Mouse (Mus musculus): Measurements from ENCODE around the gene Pnma5.
"Not testable (repeated sequence)": the region's sequence is repeated elsewhere in the genome, so short reads cannot be mapped to it uniquely, and the experiment has no call there.

Gene Pnma5

DNA sequence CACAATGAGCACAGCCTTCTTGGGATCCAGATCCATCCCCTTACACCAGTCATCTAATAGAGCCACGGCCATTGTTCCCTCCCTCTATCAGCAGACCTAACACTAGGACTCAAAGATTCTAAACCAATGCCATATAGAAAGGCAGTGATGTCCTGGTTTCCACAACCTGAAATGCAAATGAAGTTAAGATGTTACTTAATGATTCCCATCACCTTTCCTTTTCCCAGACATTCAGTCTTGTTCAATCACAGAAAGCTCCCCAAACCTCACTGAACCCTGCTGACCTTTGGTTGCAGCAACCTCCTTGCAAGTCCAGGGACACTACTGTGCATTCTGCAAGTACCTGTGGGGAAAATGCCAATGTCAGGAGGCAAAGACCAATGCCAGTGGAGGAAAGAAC lies at the start of gene Pnma5:
Gene Pnma5 (minus strand): TSS at position 101 of the 400 bp plus-strand sequence.
- DNase-seq (ENCODE audit: low read depth in 2 of 2, low spot score in 2 of 2): no peak

- DNase-seq (ENCODE audit: low read depth in 2 of 2, low spot score in 2 of 2): peak; percentile 22 to 48
Measured at GRCm38 (mm10) chrX:73082267-73083055, 45.6 kb upstream of the Pnma5 start, which contains the start of gene Xlr4a. TSS of gene Xlr4a (minus strand) at chrX:73082478.

GRCm38 (mm10) chrX:73066765-73067312 lies 29.9 kb upstream of the Pnma5 start:
- not testable (repeated sequence) for DNase-seq (ENCODE audit: low read depth in 2 of 2, low spot score in 2 of 2)

GRCm38 (mm10) chrX:73064415-73064793 lies 27.5 kb upstream of the Pnma5 start, which contains the start of gene Pnma3:
TSS of gene Pnma3 (plus strand) at chrX:73064787.
- DNase-seq (ENCODE audit: low read depth in 2 of 2, low spot score in 2 of 2): no peak

DNA sequence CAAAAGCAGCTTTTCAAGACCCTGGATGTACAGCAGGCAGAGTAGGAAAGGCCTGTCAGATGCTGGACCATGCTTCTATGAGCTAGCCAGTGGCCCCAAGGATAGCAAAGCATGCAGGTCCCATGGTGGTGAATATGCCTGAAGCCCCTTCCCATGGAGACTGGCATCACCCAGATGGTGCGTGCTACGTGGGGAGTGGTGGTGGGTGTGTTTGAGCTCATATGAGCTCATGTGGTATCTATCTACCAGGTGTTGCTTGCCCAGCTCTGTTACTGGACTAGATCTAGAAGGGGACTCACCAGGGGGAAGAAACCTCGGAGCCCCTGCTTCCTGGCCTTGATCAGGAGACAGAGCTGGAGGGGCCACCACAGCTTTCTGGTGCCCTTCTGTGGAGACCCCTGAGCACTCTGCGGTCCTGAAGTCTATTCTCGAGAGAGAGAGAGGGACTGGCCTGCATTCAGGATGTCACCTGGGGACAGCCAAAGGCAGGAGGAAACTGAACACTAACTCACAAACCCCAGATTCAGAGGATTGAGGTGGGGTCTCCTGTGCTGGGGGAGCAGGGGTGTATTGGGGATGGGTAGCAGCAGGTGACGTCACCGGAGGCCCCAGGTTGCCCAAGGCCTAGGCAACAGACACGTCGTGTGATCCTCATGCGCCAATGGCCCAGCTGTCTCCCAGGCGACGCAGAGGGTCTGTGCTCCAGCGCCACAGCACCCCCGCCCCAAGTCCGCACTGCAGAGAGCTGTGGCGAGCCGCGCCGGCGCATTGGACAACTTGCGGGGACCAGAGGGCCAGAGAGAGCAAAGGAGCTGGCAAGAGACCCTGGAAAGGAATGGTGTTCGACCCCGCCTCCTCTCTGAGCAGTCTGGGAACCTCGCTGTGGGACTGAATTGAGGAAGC lies 26.9 kb upstream of the Pnma5 start:
- no peak for DNase-seq (ENCODE audit: low read depth in 2 of 2, low spot score in 2 of 2)

DNA sequence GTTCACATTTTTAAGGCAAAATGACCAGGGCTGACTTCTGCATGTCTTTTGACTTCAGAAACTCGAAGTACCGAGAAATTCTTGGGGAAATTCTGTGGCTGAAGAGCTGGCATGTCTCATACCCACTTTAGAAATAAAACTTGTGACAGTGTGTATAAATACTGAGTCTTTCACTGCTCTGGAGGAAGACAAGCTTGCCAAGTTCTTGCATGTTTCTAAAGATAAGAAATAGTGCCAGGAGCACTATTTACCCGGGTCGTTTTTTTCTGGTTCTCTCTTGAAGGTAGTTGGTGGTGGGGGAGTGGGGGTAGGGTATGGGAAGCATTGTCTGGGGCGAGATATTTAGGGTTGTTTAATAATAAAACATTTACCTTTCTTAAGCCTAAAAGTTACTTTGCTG lies 25.4 kb upstream of the Pnma5 start:
- DNase-seq (ENCODE audit: low read depth in 2 of 2, low spot score in 2 of 2): no peak

DNA sequence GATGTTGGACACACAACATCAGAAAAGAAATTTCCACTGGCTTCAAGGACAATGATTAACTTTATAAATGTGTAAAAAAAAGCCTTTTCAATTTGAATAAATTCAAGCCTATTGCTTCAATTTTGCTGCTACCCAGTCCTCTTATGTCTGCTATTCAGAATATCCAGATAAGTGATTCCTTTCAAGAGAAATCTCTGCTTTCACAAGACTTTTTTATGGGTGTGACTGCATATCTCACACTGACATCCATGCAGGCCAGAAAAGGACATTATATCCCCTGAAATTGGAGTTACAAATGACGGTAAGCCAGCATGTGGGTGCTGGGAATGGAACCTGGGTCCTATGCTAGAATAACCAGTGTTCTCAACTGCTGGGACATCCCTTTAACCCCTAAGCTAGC lies 24.6 kb upstream of the Pnma5 start:
- no peak for DNase-seq (ENCODE audit: low read depth in 2 of 2, low spot score in 2 of 2)

DNA sequence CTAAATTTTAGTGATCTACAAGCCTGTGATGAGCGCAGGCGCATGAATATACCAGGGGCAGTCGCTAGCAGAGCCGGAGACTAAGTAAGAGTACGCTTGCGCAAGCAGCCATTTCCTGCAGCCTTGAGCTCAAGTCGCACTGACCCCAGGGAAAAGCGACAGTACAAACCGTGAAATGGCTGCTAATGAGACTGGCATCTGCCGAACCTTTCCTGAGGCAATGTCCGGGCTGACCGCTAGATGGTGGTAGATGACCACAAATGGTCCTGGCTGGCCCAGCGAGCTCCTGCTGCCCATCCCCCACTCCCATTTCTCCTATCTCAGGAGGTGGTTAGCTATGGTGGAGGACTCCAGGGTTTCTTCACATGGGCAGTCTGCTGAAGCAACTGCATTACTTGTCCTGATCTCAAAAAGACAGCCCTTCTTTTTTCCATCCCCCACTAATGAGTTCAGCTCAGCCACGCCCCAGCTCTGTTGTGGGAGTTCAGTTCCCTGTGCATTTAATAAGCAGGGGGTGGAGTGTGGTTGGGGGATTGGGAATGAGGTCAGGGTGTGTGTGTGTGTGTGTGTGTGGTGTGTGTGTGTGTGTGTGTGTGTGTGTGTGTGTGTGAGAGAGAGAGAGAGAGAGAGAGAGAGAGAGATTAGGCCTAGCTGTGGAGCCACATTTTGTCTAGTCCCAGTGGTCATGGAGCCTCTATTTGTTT lies 17.1 kb upstream of the Pnma5 start:
- DNase-seq (ENCODE audit: low read depth in 2 of 2, low spot score in 2 of 2): peak; percentile 79 to 86

DNA sequence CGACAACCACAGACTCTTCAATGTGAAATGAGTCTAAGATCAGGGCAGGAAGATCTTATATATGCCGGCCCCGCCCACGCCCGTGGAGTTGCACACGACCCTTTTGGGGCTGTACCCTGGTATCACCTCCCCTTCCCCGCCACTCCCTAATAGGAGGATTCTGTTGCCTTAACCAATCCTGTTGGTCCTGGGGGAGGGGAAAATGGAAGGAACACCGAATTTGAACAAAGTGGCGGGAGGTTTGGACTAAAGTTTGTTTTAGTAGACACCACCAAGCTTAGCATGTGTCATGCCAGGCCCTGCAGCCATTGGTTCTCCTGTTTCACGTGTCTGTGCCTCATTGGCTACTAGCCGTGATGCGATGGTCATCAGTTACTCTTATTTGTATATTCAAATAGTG lies 2.8 kb upstream of the Pnma5 start:
- no peak for DNase-seq (ENCODE audit: low read depth in 2 of 2, low spot score in 2 of 2)

DNA sequence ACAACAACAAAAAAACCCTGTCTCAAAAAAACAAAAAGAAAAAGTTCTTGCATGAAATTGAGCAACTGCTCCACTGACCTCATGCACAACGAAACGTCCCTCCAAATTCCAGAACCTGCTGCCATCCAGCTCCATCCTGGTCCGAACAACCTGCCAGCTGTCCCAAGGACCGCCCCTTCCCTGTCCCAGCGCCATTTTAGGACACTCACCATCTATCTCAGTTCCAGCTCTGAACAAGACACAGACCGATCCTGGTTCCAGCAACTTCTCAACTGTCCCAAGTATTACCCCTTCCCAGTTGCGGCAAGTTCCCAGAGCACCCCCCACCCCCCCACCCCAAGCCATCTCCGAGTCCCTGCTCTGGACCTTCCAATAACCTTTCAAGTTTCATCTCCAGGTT lies 1.9 kb upstream of the Pnma5 start:
- no peak for DNase-seq (ENCODE audit: low read depth in 2 of 2, low spot score in 2 of 2)

- no peak for DNase-seq (ENCODE audit: low read depth in 2 of 2, low spot score in 2 of 2)
Measured at GRCm38 (mm10) chrX:73012846-73013245, 24.1 kb downstream of the Pnma5 start.

DNA sequence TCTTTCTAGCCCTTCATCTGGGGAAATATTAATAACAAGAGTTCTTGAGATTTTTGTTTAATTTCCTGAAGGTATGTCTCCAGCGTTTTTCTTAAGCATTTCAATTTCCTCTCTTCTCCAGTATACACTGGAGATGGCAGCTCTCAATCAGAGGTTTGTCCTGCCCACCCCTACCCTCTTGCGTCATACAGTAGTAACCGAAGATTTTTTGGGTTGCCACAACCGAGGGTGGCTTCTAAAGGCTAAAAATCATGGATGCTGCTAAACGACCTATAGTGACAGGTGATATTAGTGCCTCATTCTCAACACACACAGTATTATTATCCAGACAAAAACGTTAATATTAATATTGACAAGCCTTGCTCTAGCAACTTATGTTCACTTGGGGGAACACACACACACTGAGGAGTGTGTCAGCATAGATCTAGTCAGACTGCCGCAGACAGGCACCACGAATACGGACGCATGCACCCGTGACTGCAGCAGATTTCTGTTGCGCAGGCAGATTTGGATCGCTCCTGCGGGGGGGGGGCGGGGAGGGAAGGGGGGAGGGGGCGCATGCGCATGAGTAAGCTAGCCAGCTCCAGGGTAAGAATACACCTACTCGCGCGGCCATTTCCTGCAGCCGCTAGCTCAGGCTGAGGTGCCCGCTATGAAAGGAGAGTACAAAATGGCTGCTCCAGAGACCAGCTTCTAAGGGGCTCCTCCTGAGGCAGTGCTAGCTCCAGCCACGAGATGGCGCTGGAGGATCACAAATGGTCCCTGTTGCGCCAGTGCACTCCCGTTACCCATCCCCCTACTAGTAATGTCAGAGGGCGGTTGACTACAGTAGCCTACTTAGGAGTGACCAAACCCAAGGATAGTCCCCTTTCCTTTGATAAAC lies 29.1 kb downstream of the Pnma5 start:
- DNase-seq (ENCODE audit: low read depth in 2 of 2, low spot score in 2 of 2): peak; percentile 85 to 87

DNA sequence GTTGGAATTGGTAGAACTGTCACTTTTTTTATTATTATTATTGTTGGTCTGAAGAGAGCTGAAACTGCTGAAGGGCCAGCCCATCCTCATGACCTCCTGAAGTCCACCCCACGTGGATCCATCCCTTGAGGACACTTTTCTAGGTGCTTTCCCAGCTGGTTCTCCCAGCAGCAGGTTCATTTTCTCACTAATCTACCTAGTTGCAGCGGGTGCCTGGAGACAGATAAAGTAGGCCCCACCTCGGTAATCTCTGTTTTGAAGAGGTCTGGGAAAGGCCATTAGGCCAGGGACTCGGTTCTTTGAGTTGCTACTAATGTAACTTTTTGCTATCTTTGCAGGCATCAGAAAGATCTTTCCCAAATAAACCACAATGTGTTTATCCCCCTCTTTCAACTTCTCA lies 31.2 kb downstream of the Pnma5 start:
- DNase-seq (ENCODE audit: low read depth in 2 of 2, low spot score in 2 of 2): no peak

DNA sequence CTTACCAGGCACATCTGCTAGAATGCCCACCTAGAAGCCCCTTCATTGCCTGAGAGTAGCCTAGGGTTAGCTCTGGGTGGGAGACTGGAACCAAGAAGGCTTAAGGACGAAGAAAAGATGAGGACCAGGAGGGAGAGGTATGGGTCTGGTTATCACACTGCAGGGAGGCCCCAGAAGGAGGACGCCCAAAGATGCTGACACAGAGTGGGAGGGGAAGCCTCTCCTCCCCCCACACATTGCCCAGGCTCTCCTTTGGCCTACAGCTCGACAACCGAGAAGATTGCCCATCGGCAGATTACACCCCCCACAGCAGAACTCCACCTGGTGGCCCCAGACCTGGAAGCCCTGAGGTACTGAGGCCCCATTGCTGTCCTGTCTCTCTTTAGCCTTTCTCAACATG lies 33.8 kb downstream of the Pnma5 start:
- DNase-seq (ENCODE audit: low read depth in 2 of 2, low spot score in 2 of 2): no peak

- no peak for DNase-seq (ENCODE audit: low read depth in 2 of 2, low spot score in 2 of 2)
Measured at GRCm38 (mm10) chrX:72995542-72995941, 41.4 kb downstream of the Pnma5 start.

DNA sequence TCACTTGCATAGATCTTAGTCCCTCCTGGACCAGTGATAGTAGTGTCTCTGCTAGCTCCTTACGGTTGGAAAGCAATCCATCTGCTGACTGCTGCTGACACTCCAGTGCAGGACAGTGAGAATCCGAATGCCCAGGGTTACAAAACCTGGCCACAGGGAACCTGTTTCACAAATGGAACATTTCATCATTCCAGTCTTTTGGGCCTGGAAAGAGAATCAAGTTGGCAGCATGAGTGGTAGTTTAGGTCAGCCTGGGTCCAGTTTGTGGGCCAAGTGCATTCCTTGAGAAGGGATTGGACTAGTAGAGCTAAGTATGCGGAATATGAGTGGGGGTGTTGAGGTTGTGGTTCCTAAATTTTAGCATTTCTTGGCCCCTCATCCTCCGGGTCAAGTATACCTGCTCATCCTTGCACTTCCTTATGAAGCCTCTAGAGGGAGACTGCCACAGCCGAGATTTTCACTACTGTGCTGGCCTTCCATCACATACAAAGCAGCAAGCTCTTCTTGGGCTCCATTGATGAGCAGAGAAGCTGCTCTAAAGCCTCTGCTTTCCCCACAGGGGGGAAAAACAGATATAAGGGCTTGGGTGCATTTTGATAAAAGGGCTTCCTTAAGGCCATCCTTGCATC lies 44.5 kb downstream of the Pnma5 start:
- DNase-seq (ENCODE audit: low read depth in 2 of 2, low spot score in 2 of 2): no peak

DNA sequence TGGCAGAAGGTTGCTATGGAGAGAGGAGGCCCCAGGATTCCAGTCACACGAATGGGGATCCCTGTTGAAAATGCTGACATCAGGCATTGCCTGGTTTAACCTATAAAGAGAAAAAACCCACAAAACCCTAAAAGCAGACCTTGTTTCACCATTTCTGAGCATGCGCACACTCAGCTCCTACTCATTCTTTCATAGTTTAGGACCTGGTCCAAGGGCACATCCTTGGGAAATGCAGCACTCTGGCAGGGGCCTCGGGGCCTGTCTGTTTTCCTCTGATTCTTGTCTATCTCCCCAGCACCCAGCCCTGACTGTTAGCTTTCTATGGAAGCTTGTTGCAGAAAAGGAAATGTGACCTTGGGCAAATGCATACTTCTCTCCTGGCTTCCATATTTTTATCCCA lies 46.3 kb downstream of the Pnma5 start:
- DNase-seq (ENCODE audit: low read depth in 2 of 2, low spot score in 2 of 2): no peak

GRCm38 (mm10) chrX:72988431-72988830 lies 48.5 kb downstream of the Pnma5 start:
- no peak for DNase-seq (ENCODE audit: low read depth in 2 of 2, low spot score in 2 of 2)

- no peak for DNase-seq (ENCODE audit: low read depth in 2 of 2, low spot score in 2 of 2)
Measured at GRCm38 (mm10) chrX:72987520-72987905, 49.4 kb downstream of the Pnma5 start.
